Mouse (Mus musculus) myocyte (in vitro differentiated cells): ENCODE data around the gene Ltbr. TPM values are rescaled to one million over a fixed set of nuclear protein-coding genes. Genes with fewer than 3 reads are reported as not detected.

Experiments
- H3K27me3 ChIP-seq: one replicate; pipeline ENCODE4 v1.6.1; 2011; ENCODE audit not compliant: control insufficient read depth, insufficient read depth, insufficient read length
- H3K36me3 ChIP-seq: one replicate; pipeline ENCODE4 v1.6.1; 2011; ENCODE audit not compliant: control insufficient read depth, insufficient read depth
- H3K4me2 ChIP-seq: one replicate; pipeline ENCODE4 v1.6.1; 2011; ENCODE audit warnings: low read depth, control low read depth
- H3K4me3 ChIP-seq: one replicate; pipeline ENCODE4 v1.5.1; 2011; ENCODE audit warnings: mild to moderate bottlenecking, control low read depth, moderate library complexity
- H3K79me2 ChIP-seq: one replicate; pipeline ENCODE4 v1.6.1; 2011; ENCODE audit not compliant: control insufficient read depth, insufficient read depth
- H3ac ChIP-seq: one replicate; pipeline ENCODE4 v1.6.1; 2011; ENCODE audit not compliant: control insufficient read depth, insufficient read length
- CEBPB ChIP-seq: IDR thresholded peaks from 2 replicates; pipeline ENCODE4 v1.6.1; 2011; ENCODE audit warnings: mild to moderate bottlenecking, moderate library complexity; ENCODE audit not compliant: poor library complexity, insufficient read depth, severe bottlenecking
- E2F4 ChIP-seq: IDR thresholded peaks from one replicate; pipeline ENCODE4 v1.6.1; 2011; ENCODE audit warnings: mild to moderate bottlenecking, control low read depth, moderate library complexity; ENCODE audit not compliant: insufficient read depth
- MAX ChIP-seq: IDR thresholded peaks from one replicate; pipeline ENCODE4 v1.6.1; 2011; ENCODE audit warnings: low read depth, mild to moderate bottlenecking, control low read depth
- MYOD1 ChIP-seq, 3 experiments: IDR thresholded peaks; one replicate each; pipeline ENCODE4 v1.6.1; 2011; ENCODE audit warnings: control low read depth in 2 of 3, low read depth in 2 of 3, mild to moderate bottlenecking in 2 of 3, moderate library complexity in 1 of 3; ENCODE audit not compliant: insufficient read length in 2 of 3, control insufficient read depth in 1 of 3
- MYOG ChIP-seq, 3 experiments: IDR thresholded peaks; one replicate each; pipeline ENCODE4 v1.6.1; 2011; ENCODE audit warnings: control low read depth in 2 of 3, low read depth in 2 of 3, mild to moderate bottlenecking in 2 of 3; ENCODE audit not compliant: insufficient read length in 2 of 3, control insufficient read depth in 1 of 3, insufficient read depth in 1 of 3
- POLR2A ChIP-seq: IDR thresholded peaks from one replicate; pipeline ENCODE4 v1.6.1; 2011; ENCODE audit warnings: low read depth, mild to moderate bottlenecking, control low read depth, moderate library complexity; ENCODE audit not compliant: insufficient read length
- POLR2AphosphoS2 ChIP-seq: IDR thresholded peaks from one replicate; pipeline ENCODE4 v1.6.1; 2011; ENCODE audit warnings: low read depth, control low read depth; ENCODE audit not compliant: insufficient read length
- REST ChIP-seq: IDR thresholded peaks from one replicate; pipeline ENCODE4 v1.6.1; 2011; ENCODE audit warnings: mild to moderate bottlenecking, control low read depth, moderate library complexity; ENCODE audit not compliant: insufficient read depth, insufficient read length
- SRF ChIP-seq: IDR thresholded peaks from one replicate; pipeline ENCODE4 v1.6.1; 2011; ENCODE audit warnings: low read depth; ENCODE audit not compliant: control insufficient read depth, insufficient read length
- TCF12 ChIP-seq: IDR thresholded peaks from one replicate; pipeline ENCODE4 v1.6.1; 2011; ENCODE audit warnings: mild to moderate bottlenecking, control low read depth; ENCODE audit not compliant: poor library complexity, insufficient read depth, severe bottlenecking
- TCF3 ChIP-seq: IDR thresholded peaks from one replicate; pipeline ENCODE4 v1.6.1; 2011; ENCODE audit warnings: low read depth, control low read depth; ENCODE audit not compliant: insufficient read length
- USF1 ChIP-seq: IDR thresholded peaks from one replicate; pipeline ENCODE4 v1.6.1; 2011; ENCODE audit warnings: low read depth, mild to moderate bottlenecking, control low read depth, moderate library complexity
- polyA plus RNA-seq: library from polyadenylated mRNA; unstranded; fragments of >200 nt; fragmentation: generic; extraction: Trizol; gene quantifications from one replicate; pipeline ENCODE4 v1.2.1, GENCODE M21; 2012; ENCODE audit warnings: missing spikeins

Ltbr gene
- polyA plus RNA-seq, 1 experiment = 79.0 TPM

- Histone ChIP-seq H3K4me3 (no peak overlapping the region), H3K4me2 (no peak overlapping the region), H3ac (no peak overlapping the region), H3K27me3 (no peaks in the 10 kb centered on the region), H3K79me2 (no peaks in the 10 kb centered on the region), H3K36me3 (no peaks in the 10 kb centered on the region)
- TF ChIP-seq MYOD1 (IDR thresholded peaks at IDR 0.05; ENCODE audit: control insufficient read depth in 1 of 3, insufficient read length in 2 of 3, low read depth in 2 of 3) (no peak), E2F4 (no peak), REST (no peak), MAX (no peak), POLR2A (no peak), TCF12 (no peak), MYOG (IDR thresholded peaks at IDR 0.05; ENCODE audit: control insufficient read depth in 1 of 3, insufficient read depth in 1 of 3, insufficient read length in 2 of 3, low read depth in 2 of 3) (no peak), CEBPB (no peak), USF1 (no peak), TCF3 (no peak), POLR2AphosphoS2 (no peak), SRF (no peak)
These were observed 53.6 kb downstream of the Ltbr start for GRCm38 (mm10) chr6:125260006-125260555.

Other genes starting within 250 kb of the Ltbr start
- gene Lpar5, start 246.0 kb downstream of the Ltbr start, polyA plus RNA-seq = not detected
- gene Chd4, start 217.9 kb downstream of the Ltbr start, polyA plus RNA-seq = 133 TPM
- 55.4 TPM for gene Nop2, start 182.0 kb downstream of the Ltbr start, polyA plus RNA-seq
- gene Iffo1, start 168.6 kb downstream of the Ltbr start, polyA plus RNA-seq = 244 TPM
- 9,871 TPM for gene Gapdh, start 147.4 kb downstream of the Ltbr start, polyA plus RNA-seq
- gene Ncapd2, start 122.2 kb downstream of the Ltbr start, polyA plus RNA-seq = 34.7 TPM
- gene Mrpl51, start 122.1 kb downstream of the Ltbr start, polyA plus RNA-seq = 132 TPM
- gene Vamp1, start 98.3 kb downstream of the Ltbr start, polyA plus RNA-seq = 6.5 TPM
- gene Tapbpl, start 82.0 kb downstream of the Ltbr start, polyA plus RNA-seq = 6.5 TPM
- gene Cd27, start 76.9 kb downstream of the Ltbr start, polyA plus RNA-seq = 1.5 TPM
- gene Tuba3a, start 27.8 kb downstream of the Ltbr start, polyA plus RNA-seq = not detected
- 0.20 TPM for gene Scnn1a, start 6.8 kb upstream of the Ltbr start, polyA plus RNA-seq
- 84.5 TPM for gene Tnfrsf1a, start 35.5 kb upstream of the Ltbr start, polyA plus RNA-seq
- 0.14 TPM for gene Plekhg6, start 66.9 kb upstream of the Ltbr start, polyA plus RNA-seq
- gene Cd9, start 180.9 kb upstream of the Ltbr start, polyA plus RNA-seq = 216 TPM
- 1.2 TPM for gene Vwf, start 232.9 kb upstream of the Ltbr start, polyA plus RNA-seq